Mouse (Mus musculus) heart, embryonic 14.5 days (tissue): Measurements from ENCODE around the gene Ugt1a7c. TPM values are rescaled to one million over a fixed set of nuclear protein-coding genes. Genes with fewer than 3 reads are reported as not detected.

ENCODE experiments used
- ATAC-seq: fragments of 200-750 bp; cut with Nextera tagmentation; 2 replicates; pipeline ENCODE4 v1.8.0; 2017; ENCODE audit warnings: low read depth, moderate TSS enrichment; ENCODE audit not compliant: insufficient number of reproducible peaks, insufficient read depth, low FRiP score
- H3K27ac ChIP-seq, 2 experiments: fragments of 200-500 bp in 1 of 2; fragments of 300-500 bp in 1 of 2; sonication (generic) in 1 of 2; replicated peaks in 1 of 2; 2 replicates each; pipeline ENCODE4 v1.5.1; 2012 to 2014; ENCODE audit warnings: low read depth in 2 of 2, low read length in 2 of 2, control low read depth in 1 of 2, mild to moderate bottlenecking in 1 of 2, mixed read lengths in 1 of 2; ENCODE audit not compliant: control insufficient read depth in 1 of 2, insufficient read depth in 1 of 2
- H3K27me3 ChIP-seq: fragments of 300-500 bp; sonication (generic); 2 replicates; pipeline ENCODE4 v1.6.1; 2014; ENCODE audit warnings: mild to moderate bottlenecking, low read length, control low read depth; ENCODE audit not compliant: control insufficient read depth, insufficient read depth
- H3K36me3 ChIP-seq: fragments of 300-500 bp; sonication (generic); 2 replicates; pipeline ENCODE4 v1.6.1; 2014; ENCODE audit warnings: mild to moderate bottlenecking, control low read depth, low read length, mixed read lengths; ENCODE audit not compliant: control insufficient read depth, insufficient read depth
- H3K4me1 ChIP-seq, 2 experiments: fragments of 200-500 bp in 1 of 2; fragments of 300-500 bp in 1 of 2; sonication (generic) in 1 of 2; 2 replicates each; pipeline ENCODE4 v1.6.1; 2012 to 2014; ENCODE audit warnings: low read length in 2 of 2, control low read depth in 1 of 2, mixed read lengths in 1 of 2; ENCODE audit not compliant: control insufficient read depth in 2 of 2, insufficient read depth in 2 of 2
- H3K4me2 ChIP-seq: fragments of 300-500 bp; sonication (generic); 2 replicates; pipeline ENCODE4 v1.6.1; 2014; ENCODE audit warnings: mild to moderate bottlenecking, low read length
- H3K4me3 ChIP-seq, 2 experiments: fragments of 200-500 bp in 1 of 2; fragments of 300-500 bp in 1 of 2; sonication (generic) in 1 of 2; 2 replicates each; pipeline ENCODE4 v1.5.1; 2012 to 2014; ENCODE audit warnings: low read length in 2 of 2, mild to moderate bottlenecking in 2 of 2, control low read depth in 1 of 2, low read depth in 1 of 2, moderate library complexity in 1 of 2; ENCODE audit not compliant: control insufficient read depth in 1 of 2, insufficient read depth in 1 of 2
- H3K9ac ChIP-seq: fragments of 300-500 bp; sonication (generic); 2 replicates; pipeline ENCODE4 v1.6.1; 2014; ENCODE audit warnings: mild to moderate bottlenecking, low read length
- H3K9me3 ChIP-seq: fragments of 300-500 bp; sonication (generic); 2 replicates; pipeline ENCODE4 v1.6.1; 2016; ENCODE audit warnings: low read length, control low read depth; ENCODE audit not compliant: control insufficient read depth
- WGBS: fragments of 180-500 bp; shearing (Covaris S2); extraction: QIAGEN DNeasy Blood & Tissue Kit; methylation state at CpG from one replicate; pipeline ENCODE4 v1.1.7; 2014; 5-methylcytosine and 5-hydroxymethylcytosine counted together
- polyA plus RNA-seq: library from polyadenylated mRNA; unstranded; fragments of >200 nt; fragmentation: Nextera tagmentation; extraction: Ambion mirVana; gene quantifications from 2 replicates; pipeline ENCODE4 v1.2.1, GENCODE M21; 2014

The Ugt1a7c gene
- polyA plus RNA-seq, 1 experiment from 2014 or later, result 1.0 TPM

DNA sequence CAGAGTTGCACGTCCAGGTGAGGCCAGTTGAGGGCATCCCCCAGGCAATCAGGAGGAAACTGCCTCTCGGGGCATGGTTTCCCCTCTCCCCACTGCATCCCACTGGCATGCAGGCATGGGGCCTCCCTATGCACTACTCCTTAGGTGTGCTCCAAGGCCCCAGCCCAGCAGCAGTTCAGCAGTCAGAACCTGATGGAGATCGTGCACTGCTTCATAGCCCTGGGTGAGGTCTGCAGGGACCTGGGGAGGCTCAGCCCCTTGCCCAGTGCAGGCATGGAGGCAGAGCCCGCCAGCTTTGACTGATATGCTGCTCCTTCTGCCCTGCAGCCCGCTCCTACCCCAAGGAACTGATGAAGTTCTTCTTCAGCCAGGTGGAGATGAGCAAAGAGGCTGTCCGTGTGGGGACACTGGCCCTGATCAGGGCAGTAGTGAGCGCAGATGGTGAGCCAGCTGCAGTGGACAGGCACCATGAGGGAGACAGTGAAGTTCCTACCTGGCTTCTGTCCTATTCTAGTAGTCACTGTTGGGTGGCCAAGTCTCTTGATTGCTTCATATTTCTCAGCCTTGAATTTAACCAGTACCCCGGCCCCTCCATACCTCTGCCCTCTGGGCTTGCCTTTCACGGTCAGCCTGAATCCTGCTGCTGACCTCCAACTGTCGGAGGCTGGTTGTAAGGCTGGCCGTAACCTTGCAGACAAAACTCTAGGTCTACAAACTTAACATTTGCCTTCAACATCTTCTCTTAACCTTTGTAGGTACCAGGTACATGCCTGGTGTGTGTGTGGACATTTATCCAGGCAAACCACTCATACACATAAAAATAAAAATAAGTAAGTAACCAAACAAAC lies 140.4 kb downstream of the Ugt1a7c start:
- Histone ChIP-seq H3K9me3 (peaks cover 98% of the 10 kb centered on the region), H3K36me3 (no peaks in the 10 kb centered on the region), H3K9ac (no peak overlapping the region), H3K27ac (no peak overlapping the region), H3K4me3 (no peak overlapping the region), H3K4me1 (no peaks in the 10 kb centered on the region), H3K27me3 (no peaks in the 10 kb centered on the region), H3K4me2 (no peak overlapping the region)
- WGBS, result 54% methylated on average over 11 of the region's 11 CpGs
- ATAC-seq, result 0 out of 2 replicates have a peak, but pooled peaks have one; percentile 3

DNA sequence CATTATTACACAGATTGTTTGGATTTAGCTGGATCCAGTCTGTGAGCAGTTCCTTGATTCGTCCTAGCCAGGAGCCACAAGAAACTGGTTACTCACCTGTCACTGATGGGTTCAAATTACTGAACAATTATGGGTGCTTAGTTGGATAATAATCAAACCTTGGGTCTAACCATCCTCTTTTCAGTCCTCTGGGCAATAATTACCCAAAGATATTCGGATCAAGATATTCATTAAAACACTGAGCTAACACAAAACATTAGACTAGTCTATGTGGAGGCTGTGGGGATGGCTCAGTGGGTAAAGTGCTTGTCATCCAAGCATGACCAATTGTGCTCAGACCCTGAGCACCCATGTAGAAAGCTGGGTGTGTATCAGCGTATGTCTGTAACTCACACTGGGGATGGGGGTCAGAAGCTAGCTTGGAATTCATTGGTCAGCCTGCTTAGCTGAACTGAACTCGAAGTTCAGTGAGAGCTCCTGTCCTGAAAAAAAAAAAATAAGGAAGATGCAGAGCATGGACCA lies 141.1 kb downstream of the Ugt1a7c start:
- Histone ChIP-seq H3K4me1 (no peaks in the 10 kb centered on the region), H3K36me3 (no peaks in the 10 kb centered on the region), H3K9me3 (peaks cover 98% of the 10 kb centered on the region), H3K4me2 (no peak overlapping the region), H3K27me3 (no peaks in the 10 kb centered on the region), H3K27ac (no peak overlapping the region), H3K4me3 (no peak overlapping the region), H3K9ac (no peak overlapping the region)
- no peak for ATAC-seq
- 51% methylated on average over 4 of the region's 4 CpGs for WGBS

DNA sequence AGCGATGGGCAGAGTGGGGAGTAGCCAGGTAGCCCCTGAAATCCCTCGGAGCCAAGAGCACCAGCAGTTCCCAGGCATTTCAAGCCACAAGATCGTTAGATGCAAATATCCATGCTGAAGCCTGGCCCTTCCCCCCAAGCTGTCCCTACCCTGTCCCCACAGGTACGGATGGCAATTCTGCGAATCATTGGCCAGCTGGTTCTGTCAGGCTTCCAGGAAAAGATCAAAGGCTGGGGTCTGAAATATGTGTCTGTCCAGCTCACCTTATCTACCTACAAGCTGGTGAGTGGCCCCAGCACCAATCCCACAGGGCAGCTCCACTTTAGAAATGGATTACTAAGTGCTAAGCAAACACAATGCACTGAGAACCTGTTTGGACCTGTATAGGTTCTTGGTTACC lies 142.4 kb downstream of the Ugt1a7c start:
- Histone ChIP-seq H3K9ac (no peak overlapping the region), H3K4me2 (no peak overlapping the region), H3K9me3 (peaks cover 98% of the 10 kb centered on the region), H3K27me3 (no peaks in the 10 kb centered on the region), H3K27ac (no peak overlapping the region), H3K36me3 (no peaks in the 10 kb centered on the region), H3K4me3 (no peak overlapping the region), H3K4me1 (no peaks in the 10 kb centered on the region)
- ATAC-seq, result no peak
- 68% methylated on average over 5 of the region's 5 CpGs for WGBS

DNA sequence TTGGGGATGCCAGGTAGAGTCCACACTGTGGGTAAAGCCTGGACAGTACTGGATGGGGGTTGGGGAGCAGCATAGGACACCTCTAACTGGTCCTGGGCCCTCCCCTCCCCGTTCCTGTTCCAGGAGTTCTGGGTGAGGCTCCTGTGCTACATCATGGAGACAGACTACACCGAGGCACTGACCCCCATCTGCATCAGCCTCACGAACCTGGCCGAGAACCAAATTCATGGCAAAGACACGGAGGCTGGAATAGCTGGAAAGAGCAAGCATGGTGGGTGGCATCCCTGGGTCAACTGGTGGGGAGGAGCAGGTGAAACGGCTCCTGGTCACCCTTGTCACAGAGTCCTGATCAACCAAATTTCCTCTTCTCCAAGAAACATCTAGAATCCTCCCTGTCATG lies 143.9 kb downstream of the Ugt1a7c start:
- ATAC-seq, result no peak
- H3K9ac ChIP-seq, result no peak overlapping the region
- no peak overlapping the region for H3K27ac ChIP-seq
- H3K36me3 ChIP-seq, result no peaks in the 10 kb centered on the region
- WGBS, result 64% methylated on average over 6 of the region's 6 CpGs
- H3K4me2 ChIP-seq, result no peak overlapping the region
- no peaks in the 10 kb centered on the region for H3K27me3 ChIP-seq
- H3K4me3 ChIP-seq, result no peak overlapping the region
- peaks cover 96% of the 10 kb centered on the region for H3K9me3 ChIP-seq
- no peaks in the 10 kb centered on the region for H3K4me1 ChIP-seq

DNA sequence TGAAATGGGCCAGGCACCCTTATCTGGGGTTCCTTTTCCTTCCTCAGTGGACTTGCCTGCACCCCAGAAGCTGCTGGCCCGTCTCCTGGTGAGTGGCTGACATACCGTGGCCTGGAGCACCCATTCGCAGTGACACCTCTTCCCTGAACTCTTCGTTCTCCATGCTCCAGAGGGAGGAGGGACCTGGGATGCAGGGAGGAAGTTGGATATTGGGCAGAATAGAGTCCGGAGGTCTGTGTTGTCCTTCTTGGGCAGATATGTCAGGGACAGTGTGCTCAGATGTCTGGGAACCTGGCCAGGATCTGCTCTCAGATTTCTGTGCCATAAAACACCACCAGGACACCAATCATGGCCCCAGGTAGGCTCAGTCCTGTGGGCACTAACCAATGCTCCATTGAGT lies 145.2 kb downstream of the Ugt1a7c start:
- Histone ChIP-seq H3K9ac (no peak overlapping the region), H3K27ac (no peak overlapping the region), H3K4me1 (no peaks in the 10 kb centered on the region), H3K4me2 (no peak overlapping the region), H3K4me3 (no peak overlapping the region), H3K36me3 (no peaks in the 10 kb centered on the region), H3K9me3 (peaks cover 94% of the 10 kb centered on the region), H3K27me3 (no peaks in the 10 kb centered on the region)
- 66% methylated on average over 5 of the region's 5 CpGs for WGBS
- ATAC-seq, result no peak

DNA sequence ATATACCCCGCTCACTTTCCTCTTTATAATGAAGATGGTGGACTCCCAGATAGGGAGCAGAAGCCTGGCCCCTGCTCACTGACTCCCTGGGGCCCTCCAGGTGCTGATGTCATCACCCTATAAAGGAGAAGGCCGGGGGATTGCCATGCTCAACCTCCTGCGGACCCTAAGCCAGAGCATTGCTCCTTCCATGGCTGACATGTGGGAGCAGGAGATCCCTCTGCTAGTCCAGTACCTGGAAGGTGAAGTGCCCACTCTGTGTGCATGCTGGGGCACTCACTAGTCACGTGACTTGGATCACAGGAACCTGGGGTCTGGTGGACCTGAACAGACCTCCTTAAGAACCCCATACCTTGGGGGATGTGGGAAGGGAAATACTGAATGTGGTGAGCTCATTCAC lies 145.7 kb downstream of the Ugt1a7c start:
- Histone ChIP-seq H3K4me3 (no peak overlapping the region), H3K9ac (no peak overlapping the region), H3K27ac (no peak overlapping the region), H3K4me1 (no peaks in the 10 kb centered on the region), H3K27me3 (no peaks in the 10 kb centered on the region), H3K9me3 (peaks cover 93% of the 10 kb centered on the region), H3K36me3 (no peaks in the 10 kb centered on the region), H3K4me2 (no peak overlapping the region)
- ATAC-seq, result 0 out of 2 replicates have a peak, but pooled peaks have one; percentile 1
- 59% methylated on average over 4 of the region's 4 CpGs for WGBS

DNA sequence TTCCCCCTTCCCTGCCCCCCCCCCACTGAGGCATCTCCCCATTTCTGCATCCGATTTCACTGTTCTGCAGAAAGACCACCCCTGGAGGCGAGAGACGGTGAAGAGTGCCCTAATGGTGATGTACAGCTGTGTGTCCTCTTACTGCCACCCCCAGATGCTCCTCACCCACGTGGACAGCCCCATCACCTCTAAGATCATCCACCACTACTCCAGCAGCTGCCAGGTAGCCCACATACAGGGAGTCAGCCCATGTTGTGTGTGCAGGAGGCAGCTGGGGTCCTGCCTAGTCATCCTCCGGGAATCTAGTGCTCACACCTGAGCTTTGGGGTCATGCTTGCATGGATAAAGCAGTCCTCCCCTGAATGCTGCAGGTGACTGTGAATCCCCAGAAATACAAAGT lies 149.0 kb downstream of the Ugt1a7c start:
- no peaks in the 10 kb centered on the region for H3K36me3 ChIP-seq
- WGBS, result 57% methylated on average over 5 of the region's 5 CpGs
- no peak overlapping the region for H3K9ac ChIP-seq
- no peaks in the 10 kb centered on the region for H3K27me3 ChIP-seq
- H3K9me3 ChIP-seq, result peaks cover 94% of the 10 kb centered on the region
- no peak for ATAC-seq
- no peak overlapping the region for H3K27ac ChIP-seq
- H3K4me3 ChIP-seq, result no peak overlapping the region
- H3K4me1 ChIP-seq, result no peaks in the 10 kb centered on the region
- H3K4me2 ChIP-seq, result no peak overlapping the region
